Mouse (Mus musculus) embryonic facial prominence, embryonic 13.5 days (tissue): ENCODE measurements around the gene Cnn3. TPM values are rescaled to one million over a fixed set of nuclear protein-coding genes. Genes with fewer than 3 reads are reported as not detected.
A peak's percentile ranks its signal among the peaks of the same experiment; 100 is the strongest.

Source experiments
- ATAC-seq: fragments of 200-750 bp; cut with Nextera tagmentation; 2 replicates; pipeline ENCODE4 v1.8.0; 2017; ENCODE audit warnings: low read depth; ENCODE audit not compliant: insufficient number of reproducible peaks, insufficient read depth, low FRiP score, low TSS enrichment
- H3K27ac ChIP-seq: fragments of 300-500 bp; sonication (generic); 2 replicates; pipeline ENCODE4 v1.5.1; 2015; ENCODE audit warnings: moderate library complexity, mild to moderate bottlenecking, inconsistent platforms
- H3K27me3 ChIP-seq: fragments of 300-500 bp; sonication (generic); 2 replicates; pipeline ENCODE4 v1.6.1; 2015; ENCODE audit warnings: mild to moderate bottlenecking, inconsistent platforms
- H3K36me3 ChIP-seq: fragments of 300-500 bp; sonication (generic); 2 replicates; pipeline ENCODE4 v1.6.1; 2015; ENCODE audit warnings: mild to moderate bottlenecking, inconsistent platforms
- H3K4me1 ChIP-seq: fragments of 300-500 bp; sonication (generic); 2 replicates; pipeline ENCODE4 v1.6.1; 2015; ENCODE audit warnings: inconsistent platforms
- H3K4me2 ChIP-seq: fragments of 300-500 bp; sonication (generic); 2 replicates; pipeline ENCODE4 v1.6.1; 2015; ENCODE audit warnings: moderate library complexity, mild to moderate bottlenecking, inconsistent platforms
- H3K4me3 ChIP-seq: fragments of 300-500 bp; sonication (generic); 2 replicates; pipeline ENCODE4 v1.5.1; 2015; ENCODE audit warnings: mild to moderate bottlenecking, inconsistent platforms
- H3K9ac ChIP-seq: fragments of 300-500 bp; sonication (generic); 2 replicates; pipeline ENCODE4 v1.6.1; 2015; ENCODE audit warnings: mild to moderate bottlenecking, inconsistent platforms
- H3K9me3 ChIP-seq: fragments of 300-500 bp; sonication (generic); 2 replicates; pipeline ENCODE4 v1.6.1; 2016; ENCODE audit warnings: inconsistent platforms
- WGBS: fragments of 180-500 bp; shearing (Covaris S2); methylation state at CpG from one replicate; pipeline ENCODE4 v1.1.7; 2015; ENCODE audit warnings: mixed read lengths; 5-methylcytosine and 5-hydroxymethylcytosine counted together
- polyA plus RNA-seq: library from polyadenylated mRNA; unstranded; fragments of >200 nt; fragmentation: Nextera tagmentation; extraction: Ambion mirVana; gene quantifications from 2 replicates; pipeline ENCODE4 v1.2.1, GENCODE M21; 2015

Gene Cnn3
- polyA plus RNA-seq, 1 experiment from 2014 or later = 793 TPM

- H3K27me3 ChIP-seq = no peaks in the 10 kb centered on the region
- no peak overlapping the region for H3K4me3 ChIP-seq
- no peak overlapping the region for H3K27ac ChIP-seq
- WGBS = 68% methylated on average over 4 of the region's 4 CpGs
- no peak for ATAC-seq
- H3K4me2 ChIP-seq = no peak overlapping the region
- H3K9ac ChIP-seq = no peak overlapping the region
- no peaks in the 10 kb centered on the region for H3K9me3 ChIP-seq
- H3K4me1 ChIP-seq = peaks cover 18% of the 10 kb centered on the region
- H3K36me3 ChIP-seq = no peaks in the 10 kb centered on the region
These were observed 24.9 kb upstream of the Cnn3 start for GRCm38 (mm10) chr3:121401384-121401783.

- Histone ChIP-seq H3K9me3 (no peaks in the 10 kb centered on the region), H3K9ac (no peak overlapping the region), H3K27me3 (no peaks in the 10 kb centered on the region), H3K36me3 (no peaks in the 10 kb centered on the region), H3K27ac (no peak overlapping the region), H3K4me1 (peaks cover 16% of the 10 kb centered on the region), H3K4me3 (no peak overlapping the region), H3K4me2 (no peak overlapping the region)
- no peak for ATAC-seq
- 77% methylated on average over 6 of the region's 6 CpGs for WGBS
These were observed 24.2 kb upstream of the Cnn3 start for GRCm38 (mm10) chr3:121402096-121402495.

- Histone ChIP-seq H3K27ac (no peak overlapping the region), H3K4me3 (no peak overlapping the region), H3K4me1 (peaks cover 23% of the 10 kb centered on the region), H3K9ac (no peak overlapping the region), H3K36me3 (no peaks in the 10 kb centered on the region), H3K9me3 (no peaks in the 10 kb centered on the region), H3K27me3 (no peaks in the 10 kb centered on the region), H3K4me2 (no peak overlapping the region)
- ATAC-seq = no peak
- WGBS = 39% methylated on average over 5 of the region's 5 CpGs
These were observed 22.8 kb upstream of the Cnn3 start for GRCm38 (mm10) chr3:121403449-121403848.

- no peak overlapping the region for H3K27ac ChIP-seq
- no peaks in the 10 kb centered on the region for H3K27me3 ChIP-seq
- H3K4me1 ChIP-seq = peaks cover 23% of the 10 kb centered on the region
- no peaks in the 10 kb centered on the region for H3K36me3 ChIP-seq
- WGBS = 90% methylated on average over 5 of the region's 5 CpGs
- H3K9ac ChIP-seq = no peak overlapping the region
- no peak overlapping the region for H3K4me2 ChIP-seq
- H3K9me3 ChIP-seq = no peaks in the 10 kb centered on the region
- H3K4me3 ChIP-seq = no peak overlapping the region
- ATAC-seq = no peak
These were observed 21.2 kb upstream of the Cnn3 start for GRCm38 (mm10) chr3:121405101-121405500.

GRCm38 (mm10) chr3:121407417-121407816, 18.9 kb upstream of the Cnn3 start:
- Histone ChIP-seq H3K36me3 (no peaks in the 10 kb centered on the region), H3K9ac (no peak overlapping the region), H3K27ac (peak overlapping the region; percentile 80), H3K9me3 (no peaks in the 10 kb centered on the region), H3K4me3 (no peak overlapping the region), H3K4me2 (peak overlapping the region; percentile 11; the same call in 1 of the 2 replicates), H3K27me3 (no peaks in the 10 kb centered on the region), H3K4me1 (peaks cover 19% of the 10 kb centered on the region)
- ATAC-seq = 0 out of 2 replicates have a peak, but pooled peaks have one; percentile 43
- 28% methylated on average over 9 of the region's 9 CpGs for WGBS

GRCm38 (mm10) chr3:121408386-121408785, 17.9 kb upstream of the Cnn3 start:
- Histone ChIP-seq H3K36me3 (no peaks in the 10 kb centered on the region), H3K27me3 (no peaks in the 10 kb centered on the region), H3K4me3 (no peak overlapping the region), H3K9me3 (no peaks in the 10 kb centered on the region), H3K9ac (no peak overlapping the region), H3K4me1 (peaks cover 17% of the 10 kb centered on the region), H3K4me2 (no peak overlapping the region), H3K27ac (no peak overlapping the region)
- WGBS = 89% methylated on average over 3 of the region's 3 CpGs
- no peak for ATAC-seq

GRCm38 (mm10) chr3:121411450-121411849, 14.8 kb upstream of the Cnn3 start:
- Histone ChIP-seq H3K4me1 (peaks cover 16% of the 10 kb centered on the region), H3K27ac (no peak overlapping the region), H3K27me3 (no peaks in the 10 kb centered on the region), H3K9ac (no peak overlapping the region), H3K9me3 (no peaks in the 10 kb centered on the region), H3K4me2 (no peak overlapping the region), H3K36me3 (no peaks in the 10 kb centered on the region), H3K4me3 (no peak overlapping the region)
- 88% methylated on average over 6 of the region's 6 CpGs for WGBS
- ATAC-seq = no peak

- Histone ChIP-seq H3K4me2 (no peak overlapping the region), H3K27me3 (no peaks in the 10 kb centered on the region), H3K36me3 (no peaks in the 10 kb centered on the region), H3K9me3 (no peaks in the 10 kb centered on the region), H3K4me1 (peaks cover 14% of the 10 kb centered on the region), H3K9ac (no peak overlapping the region), H3K4me3 (no peak overlapping the region), H3K27ac (no peak overlapping the region)
- 69% methylated on average over 5 of the region's 5 CpGs for WGBS
- ATAC-seq = no peak
These were observed 9.8 kb upstream of the Cnn3 start for GRCm38 (mm10) chr3:121416171-121417154.

- H3K27ac ChIP-seq = peak overlapping the region; percentile 51
- 51% methylated on average over 14 of the region's 14 CpGs for WGBS
- H3K36me3 ChIP-seq = no peaks in the 10 kb centered on the region
- H3K27me3 ChIP-seq = no peaks in the 10 kb centered on the region
- H3K4me2 ChIP-seq = no peak overlapping the region
- no peak; the same call in 1 of the 2 replicates for ATAC-seq
- H3K4me3 ChIP-seq = no peak overlapping the region
- no peak overlapping the region for H3K9ac ChIP-seq
- H3K9me3 ChIP-seq = no peaks in the 10 kb centered on the region
- H3K4me1 ChIP-seq = peaks cover 14% of the 10 kb centered on the region
These were observed 8.7 kb upstream of the Cnn3 start for GRCm38 (mm10) chr3:121417379-121418250.

GRCm38 (mm10) chr3:121418251-121418601, 8.1 kb upstream of the Cnn3 start:
- Histone ChIP-seq H3K4me2 (no peak overlapping the region), H3K27me3 (no peaks in the 10 kb centered on the region), H3K36me3 (no peaks in the 10 kb centered on the region), H3K9ac (no peak overlapping the region), H3K27ac (peak overlapping the region; percentile 51), H3K4me3 (no peak overlapping the region), H3K9me3 (no peaks in the 10 kb centered on the region), H3K4me1 (peaks cover 14% of the 10 kb centered on the region)
- ATAC-seq = no peak
- WGBS = 44% methylated on average over 6 of the region's 6 CpGs

GRCm38 (mm10) chr3:121418850-121419435, 7.4 kb upstream of the Cnn3 start:
- Histone ChIP-seq H3K4me1 (peaks cover 14% of the 10 kb centered on the region), H3K9me3 (no peaks in the 10 kb centered on the region), H3K4me3 (no peak overlapping the region), H3K9ac (no peak overlapping the region), H3K4me2 (no peak overlapping the region), H3K27me3 (no peaks in the 10 kb centered on the region), H3K27ac (no peak overlapping the region), H3K36me3 (no peaks in the 10 kb centered on the region)
- no peak for ATAC-seq
- WGBS = 82% methylated on average over 9 of the region's 9 CpGs
